Mouse (Mus musculus) kidney, postnatal 0 days (tissue): ENCODE measurements around the gene Gng7. TPM values are rescaled to one million over a fixed set of nuclear protein-coding genes. Genes with fewer than 3 reads are reported as not detected.

Source experiments
- ATAC-seq: fragments of 200-750 bp; cut with Nextera tagmentation; replicated peaks from 2 replicates; pipeline ENCODE4 v1.8.0; 2017; ENCODE audit warnings: low read depth, moderate number of reproducible peaks, moderate TSS enrichment, moderate library complexity; ENCODE audit not compliant: low FRiP score
- DNase-seq: peaks from one replicate; pipeline ENCODE4 v3.0.0-alpha.2; 2016; ENCODE audit warnings: low spot score
- H3K27ac ChIP-seq: fragments of 300-500 bp; sonication (generic); 2 replicates; pipeline ENCODE4 v1.5.1; 2014; ENCODE audit warnings: mild to moderate bottlenecking
- H3K27me3 ChIP-seq: fragments of 300-500 bp; sonication (generic); 2 replicates; pipeline ENCODE4 v1.6.1; 2014; ENCODE audit warnings: low read length, mixed read lengths; ENCODE audit not compliant: insufficient read depth
- H3K36me3 ChIP-seq: fragments of 300-500 bp; sonication (generic); 2 replicates; pipeline ENCODE4 v1.6.1; 2014; ENCODE audit warnings: low read length, mixed read lengths; ENCODE audit not compliant: insufficient read depth
- H3K4me1 ChIP-seq: fragments of 300-500 bp; sonication (generic); replicated peaks from 2 replicates; pipeline ENCODE4 v1.6.1; 2014; ENCODE audit warnings: antibody characterized with exemption, low read length, mixed read lengths; ENCODE audit not compliant: insufficient read depth
- H3K4me2 ChIP-seq: fragments of 300-500 bp; sonication (generic); 2 replicates; pipeline ENCODE4 v1.6.1; 2014; ENCODE audit warnings: mild to moderate bottlenecking, low read length, moderate library complexity, mixed read lengths
- H3K4me3 ChIP-seq: fragments of 300-500 bp; sonication (generic); replicated peaks from 2 replicates; pipeline ENCODE4 v1.5.1; 2014; ENCODE audit warnings: low read depth, low read length
- H3K9ac ChIP-seq: fragments of 300-500 bp; sonication (generic); 2 replicates; pipeline ENCODE4 v1.6.1; 2014; ENCODE audit warnings: low read depth, low read length
- H3K9me3 ChIP-seq: fragments of 300-500 bp; sonication (generic); replicated peaks from 2 replicates; pipeline ENCODE4 v1.6.1; 2016; ENCODE audit warnings: low read length, inconsistent platforms, mixed read lengths
- CTCF ChIP-seq: IDR thresholded peaks from 2 replicates; pipeline ENCODE4 v1.5.1; 2016; ENCODE audit warnings: antibody characterized with exemption, low read depth, mild to moderate bottlenecking, moderate library complexity
- WGBS: fragments of 180-500 bp; shearing (Covaris S2); extraction: QIAGEN DNeasy Blood & Tissue Kit; methylation state at CpG from one replicate; pipeline ENCODE4 v1.1.7; 2014; 5-methylcytosine and 5-hydroxymethylcytosine counted together
- polyA plus RNA-seq: library from polyadenylated mRNA; unstranded; fragments of >200 nt; fragmentation: Nextera tagmentation; extraction: Ambion mirVana; gene quantifications from 2 replicates; pipeline ENCODE4 v1.2.1, GENCODE M21; 2015

Gng7 gene
- polyA plus RNA-seq, 1 experiment from 2014 or later: 3.4 TPM

- Histone ChIP-seq H3K4me1 (peaks cover 7% of the 10 kb centered on the region; the same call in 1 of the 2 replicates), H3K9me3 (no peaks in the 10 kb centered on the region), H3K4me2 (no peak overlapping the region), H3K27me3 (no peaks in the 10 kb centered on the region), H3K36me3 (peaks cover 23% of the 10 kb centered on the region), H3K4me3 (no peak overlapping the region), H3K27ac (no peak overlapping the region), H3K9ac (no peak overlapping the region)
- no peak for ATAC-seq
- DNase-seq: no peak
- TF ChIP-seq CTCF: no peak
- WGBS: 79% methylated on average over 28 of the region's 28 CpGs
Observed at GRCm38 (mm10) chr10:80904004-80904693, 110.6 kb downstream of the Gng7 start.

DNA sequence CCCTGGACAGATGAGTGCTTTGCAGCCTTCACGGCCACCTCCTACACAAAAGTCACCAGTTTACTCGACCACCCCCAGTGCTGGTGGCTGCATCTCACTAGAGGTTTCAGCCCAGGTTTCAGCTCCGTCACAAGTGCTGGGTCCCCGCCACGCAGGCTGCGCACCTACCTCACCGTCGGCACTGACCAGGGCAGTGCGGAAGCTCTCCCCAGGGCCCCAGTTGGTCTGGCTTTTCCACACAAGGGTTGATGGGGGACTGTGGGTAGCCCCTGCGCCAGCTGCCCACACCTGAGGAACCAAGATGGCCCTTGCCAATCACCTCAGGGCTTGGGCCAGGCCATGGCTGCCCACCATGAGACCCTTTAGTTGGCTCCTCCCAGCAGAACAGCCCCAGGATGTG lies 111.5 kb downstream of the Gng7 start:
- H3K9ac ChIP-seq: no peak overlapping the region
- H3K9me3 ChIP-seq: no peaks in the 10 kb centered on the region
- no peaks in the 10 kb centered on the region for H3K27me3 ChIP-seq
- DNase-seq (no peak), ATAC-seq (no peak)
- H3K4me1 ChIP-seq: peaks cover 7% of the 10 kb centered on the region; the same call in 1 of the 2 replicates
- no peak for TF ChIP-seq CTCF
- H3K27ac ChIP-seq: no peak overlapping the region
- WGBS: 91% methylated on average over 10 of the region's 10 CpGs
- peaks cover 24% of the 10 kb centered on the region for H3K36me3 ChIP-seq
- no peak overlapping the region for H3K4me2 ChIP-seq
- H3K4me3 ChIP-seq: no peak overlapping the region

DNA sequence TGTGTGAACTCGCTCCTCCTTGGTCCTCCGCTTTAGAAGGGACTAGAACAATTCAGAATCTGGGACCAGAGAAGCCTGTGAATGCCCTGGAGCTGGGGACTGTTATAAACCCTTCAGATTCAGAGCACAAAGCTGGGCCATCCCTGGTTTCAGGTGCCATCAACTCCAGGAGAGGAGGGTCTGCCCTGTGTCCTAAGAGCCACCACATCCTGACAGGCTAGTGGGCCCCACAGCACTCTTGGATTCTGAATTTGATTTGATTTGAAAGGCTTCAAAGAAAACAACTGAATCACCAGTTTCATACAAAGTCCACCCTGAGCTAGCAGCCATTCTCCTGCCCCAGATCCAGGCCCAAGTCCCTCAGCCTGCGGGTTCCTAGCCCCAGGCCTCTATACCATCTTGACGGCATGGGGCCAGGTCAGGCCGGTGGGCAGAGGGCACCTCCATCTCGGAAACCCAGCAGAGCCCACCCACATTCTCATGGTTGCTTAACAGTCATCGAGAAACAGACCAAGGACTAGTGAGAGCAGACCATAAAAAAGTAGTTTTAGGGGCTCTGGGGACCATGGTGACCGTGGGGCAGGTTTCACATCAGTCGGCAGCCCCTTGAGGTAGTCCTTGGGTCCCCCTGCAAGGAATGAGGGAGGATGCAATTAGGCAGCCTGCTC lies 112.3 kb downstream of the Gng7 start:
- H3K9ac ChIP-seq: no peak overlapping the region
- peaks cover 24% of the 10 kb centered on the region for H3K36me3 ChIP-seq
- no peak for TF ChIP-seq CTCF
- ATAC-seq: no peak
- no peaks in the 10 kb centered on the region for H3K9me3 ChIP-seq
- no peak for DNase-seq
- H3K27ac ChIP-seq: no peak overlapping the region
- H3K27me3 ChIP-seq: no peaks in the 10 kb centered on the region
- H3K4me3 ChIP-seq: no peak overlapping the region
- peaks cover 7% of the 10 kb centered on the region; the same call in 1 of the 2 replicates for H3K4me1 ChIP-seq
- WGBS: 93% methylated on average over 9 of the region's 9 CpGs
- no peak overlapping the region for H3K4me2 ChIP-seq

GRCm38 (mm10) chr10:80901409-80902272 lies 113.1 kb downstream of the Gng7 start:
- DNase-seq: no peak
- peaks cover 24% of the 10 kb centered on the region for H3K36me3 ChIP-seq

DNA sequence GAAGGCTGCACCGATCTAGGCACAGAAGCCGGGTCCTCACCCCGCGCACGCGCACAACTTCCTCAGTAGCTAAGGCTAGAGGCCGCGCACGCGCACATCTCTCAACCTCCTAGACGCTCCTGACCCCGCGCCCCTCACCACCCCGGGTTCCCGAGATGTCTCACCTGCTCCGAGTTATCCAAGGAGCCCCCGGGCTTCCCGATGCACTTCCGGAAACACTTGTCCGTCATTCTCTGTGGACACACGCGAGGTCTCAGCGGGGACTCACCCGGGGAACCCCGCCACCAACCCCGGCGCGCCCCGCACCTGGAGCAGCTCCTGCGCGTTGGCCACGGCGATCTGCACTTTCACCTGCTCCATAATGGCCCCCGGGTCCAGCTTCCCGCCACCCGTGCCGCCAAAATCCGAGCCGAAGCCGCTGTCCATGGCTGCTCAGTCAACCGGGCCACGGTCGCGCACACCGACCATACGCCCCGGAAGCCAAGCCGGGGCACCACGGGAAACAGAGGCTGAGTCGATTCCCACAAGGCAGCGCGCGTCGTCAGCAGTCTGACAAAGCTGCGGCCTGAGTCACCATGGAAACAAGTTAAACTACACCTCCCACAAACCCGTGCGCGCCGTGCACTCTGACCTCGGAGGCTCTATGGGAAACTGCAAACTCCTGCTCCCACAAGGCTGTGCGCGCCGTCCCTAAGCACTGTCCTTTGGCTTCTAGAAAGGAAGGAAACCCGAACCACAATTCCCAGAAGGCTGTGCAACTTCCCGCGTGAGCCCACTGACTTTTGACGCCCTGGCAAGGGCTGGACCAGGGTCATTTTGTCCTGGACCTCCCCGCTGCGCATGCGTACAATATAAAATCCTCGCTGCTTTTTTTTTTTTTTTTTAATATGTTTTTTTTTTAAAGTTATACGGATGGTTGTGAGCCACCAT lies 114.2 kb downstream of the Gng7 start, which contains the start of gene Timm13:
Gene Timm13, minus strand, starts transcription at position 652 of the 930 bp plus-strand sequence.
- Histone ChIP-seq H3K4me2 (peak within 1 kb of the TSS; percentile 82), H3K27me3 (no peaks in the 10 kb centered on the region), H3K4me1 (peaks cover 7% of the 10 kb centered on the region; the same call in 1 of the 2 replicates), H3K36me3 (peaks cover 18% of the 10 kb centered on the region; the same call in 1 of the 2 replicates), H3K9ac (peak within 1 kb of the TSS; percentile 52), H3K9me3 (no peaks in the 10 kb centered on the region), H3K27ac (peak within 1 kb of the TSS; percentile 72), H3K4me3 (peak within 1 kb of the TSS; percentile 59)
- ATAC-seq (peak; percentile 95), DNase-seq (peak; percentile 100)
- TF ChIP-seq CTCF: no peak
- under 1% methylated on average over 72 of the region's 72 CpGs for WGBS

More at GRCm38 (mm10) chr10:80901409-80902272, 113.1 kb downstream of the Gng7 start:
- ATAC-seq: no peak
- Histone ChIP-seq H3K4me2 (peak overlapping the region; percentile 35; the same call in 1 of the 2 replicates), H3K4me1 (peaks cover 7% of the 10 kb centered on the region; the same call in 1 of the 2 replicates), H3K4me3 (no peak overlapping the region), H3K9me3 (no peaks in the 10 kb centered on the region), H3K27me3 (no peaks in the 10 kb centered on the region), H3K27ac (peak overlapping the region; percentile 61), H3K9ac (peak overlapping the region; percentile 40; the same call in 1 of the 2 replicates)
- TF ChIP-seq CTCF: no peak
- 91% methylated on average over 19 of the region's 19 CpGs for WGBS
